Mouse (Mus musculus): ENCODE results near the gene Cass4. TPM values are rescaled to one million over a fixed set of nuclear protein-coding genes. Genes with fewer than 3 reads are reported as not detected.

Cass4 gene
- total and polyA plus RNA-seq, 3 experiments, result 0.35 to 5.5 TPM; not detected in 1

- peak; percentile 69; the same call in 1 of the 2 replicates for TF ChIP-seq KAT2A (conservative IDR thresholded peaks at IDR 0.05; ENCODE audit: low read depth, low read length)
- no peak for TF ChIP-seq JUND (IDR thresholded peaks at IDR 0.05; ENCODE audit: low read depth, low read length)
- TF ChIP-seq RAD21 (IDR thresholded peaks at IDR 0.05; ENCODE audit: low read depth, low read length), result no peak; the same call in 1 of the 2 replicates
- TF ChIP-seq MYC (IDR thresholded peaks at IDR 0.05; ENCODE audit: low read depth, low read length), result peak; percentile 33; the same call in 1 of the 2 replicates
Observed at GRCm38 (mm10) chr2:172439843-172440639, 46.4 kb downstream of the Cass4 start, which contains the start of gene Rtf2 (continued).

- peak overlapping the region; percentile 66 to 96 for H3K4me3 ChIP-seq (ENCODE audit: control insufficient read depth in 1 of 2, insufficient read depth in 1 of 2, low read depth in 2 of 2, low read length in 2 of 2)
Observed at GRCm38 (mm10) chr2:172440640-172441005, 47.0 kb downstream of the Cass4 start.

DNA sequence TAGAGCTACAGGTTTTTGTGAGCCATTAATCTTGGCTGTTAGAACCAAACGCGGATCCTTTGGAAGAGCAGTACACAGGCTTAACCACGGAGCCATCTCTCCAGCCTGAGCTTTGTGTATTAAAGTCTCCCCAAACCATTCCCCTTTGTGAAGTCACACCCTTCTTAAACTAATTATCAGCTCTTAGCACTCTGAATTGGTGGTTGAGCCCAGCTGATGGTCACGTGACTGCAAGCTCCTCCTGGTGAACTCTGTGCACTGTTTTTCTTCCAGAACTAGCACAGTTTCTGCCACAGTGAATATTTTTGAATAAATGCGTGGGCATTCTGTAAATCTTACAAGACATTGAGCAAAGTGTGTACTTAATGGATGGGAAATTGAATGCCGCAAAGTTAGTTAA is 47.6 kb downstream of the Cass4 start:
- peak overlapping the region; percentile 66 to 96 for H3K4me3 ChIP-seq (ENCODE audit: control insufficient read depth in 1 of 2, insufficient read depth in 1 of 2, low read depth in 2 of 2, low read length in 2 of 2)
- peaks cover 18% of the 10 kb centered on the region for H3K79me2 ChIP-seq (ENCODE audit: control insufficient read depth, insufficient read depth, low read length, poor library complexity)
- peaks cover 0 to 5% of the 10 kb centered on the region in 2 experiments; a peak in 2 of 4 replicates for H3K36me3 ChIP-seq (ENCODE audit: control insufficient read depth in 1 of 2, insufficient read depth in 2 of 2, low read length in 2 of 2)
- H3K4me1 ChIP-seq (ENCODE audit: control insufficient read depth in 1 of 2, insufficient read depth in 2 of 2, low read length in 2 of 2), result peaks cover 3 to 7% of the 10 kb centered on the region in 2 experiments; a peak in 3 of 4 replicates
- H3K27ac ChIP-seq (ENCODE audit: control insufficient read depth, low read depth, low read length), result no peak overlapping the region
- DNase-seq (ENCODE audit: low read depth, low spot score), result peak; percentile 75
- H3K9me3 ChIP-seq (replicated peaks; ENCODE audit: insufficient read depth, low read length), result no peaks in the 10 kb centered on the region
- peak overlapping the region; percentile 91 for H3K9ac ChIP-seq (ENCODE audit: control insufficient read depth, low read depth, low read length, poor library complexity, severe bottlenecking)
- H3K27me3 ChIP-seq (ENCODE audit: control insufficient read depth in 1 of 2, insufficient read depth in 2 of 2, low read length in 2 of 2), result no peaks in the 10 kb centered on the region
- peak; percentile 27 for TF ChIP-seq MXI1 (IDR thresholded peaks at IDR 0.05; ENCODE audit: low read depth, low read length)
- no peak for TF ChIP-seq RCOR1 (IDR thresholded peaks at IDR 0.05; ENCODE audit: low read depth, low read length)
- TF ChIP-seq ZNF384 (IDR thresholded peaks at IDR 0.05; ENCODE audit: low read depth, low read length), result no peak
- TF ChIP-seq MYC (IDR thresholded peaks at IDR 0.05; ENCODE audit: low read depth, low read length), result no peak
- TF ChIP-seq POLR2AphosphoS5 (IDR thresholded peaks at IDR 0.05; ENCODE audit: borderline replicate concordance, low read depth, low read length), result no peak
- no peak for TF ChIP-seq HCFC1 (IDR thresholded peaks at IDR 0.05; ENCODE audit: low read depth, low read length)
- TF ChIP-seq NRF1 (IDR thresholded peaks at IDR 0.05; ENCODE audit: insufficient read depth, low read depth, low read length, poor library complexity, severe bottlenecking), result no peak
- peak; percentile 64; the same call in 1 of the 2 replicates for TF ChIP-seq SIN3A (IDR thresholded peaks at IDR 0.05; ENCODE audit: low read length)
- TF ChIP-seq NELFE (IDR thresholded peaks at IDR 0.05; ENCODE audit: low read depth, low read length), result no peak
- TF ChIP-seq ETS1 (IDR thresholded peaks at IDR 0.05; ENCODE audit: low read depth, low read length), result peak; percentile 71
- no peak for TF ChIP-seq CHD1 (IDR thresholded peaks at IDR 0.05; ENCODE audit: low read depth, low read length)
- peak; percentile 96 for TF ChIP-seq USF1 (IDR thresholded peaks at IDR 0.05; ENCODE audit: low read depth, low read length)
- no peak for TF ChIP-seq UBTF (IDR thresholded peaks at IDR 0.05; ENCODE audit: borderline replicate concordance, insufficient read depth, low read depth, low read length)
- no peak for TF ChIP-seq RAD21 (IDR thresholded peaks at IDR 0.05; ENCODE audit: low read depth, low read length)
- TF ChIP-seq CTCF (IDR thresholded peaks at IDR 0.05 in 2 of 3, conservative IDR thresholded peaks at IDR 0.05 in 1 of 3; ENCODE audit: control insufficient read depth in 1 of 3, insufficient read depth in 1 of 3, low read depth in 2 of 3, low read length in 3 of 3, poor library complexity in 1 of 3, severe bottlenecking in 1 of 3), result no peak
- TF ChIP-seq TCF12 (IDR thresholded peaks at IDR 0.05; ENCODE audit: low read depth, low read length), result no peak
- 0 out of 2 replicates have a peak, but pooled peaks have one; percentile 5 for TF ChIP-seq GATA1 (IDR thresholded peaks at IDR 0.05; ENCODE audit: low read depth, low read length)
- TF ChIP-seq MAFK (IDR thresholded peaks at IDR 0.05; ENCODE audit: borderline replicate concordance, low read depth, low read length), result no peak
- no peak for TF ChIP-seq TBP (IDR thresholded peaks at IDR 0.05; ENCODE audit: low read depth, low read length)
- no peak for TF ChIP-seq ELF1 (IDR thresholded peaks at IDR 0.05; ENCODE audit: low read depth, low read length)
- TF ChIP-seq KAT2A (conservative IDR thresholded peaks at IDR 0.05; ENCODE audit: low read depth, low read length), result no peak
- TF ChIP-seq JUND (IDR thresholded peaks at IDR 0.05; ENCODE audit: low read depth, low read length), result no peak
- no peak for TF ChIP-seq POLR2AphosphoS2 (IDR thresholded peaks at IDR 0.05; ENCODE audit: low read length)
- peak; percentile 45; the same call in 1 of the 2 replicates for TF ChIP-seq BHLHE40 (IDR thresholded peaks at IDR 0.05; ENCODE audit: borderline replicate concordance, low read depth, low read length)
- TF ChIP-seq ZKSCAN1 (IDR thresholded peaks at IDR 0.05; ENCODE audit: low read depth, low read length), result no peak

More at GRCm38 (mm10) chr2:172440640-172441005, 47.0 kb downstream of the Cass4 start:
- Histone ChIP-seq H3K4me1 (ENCODE audit: control insufficient read depth in 1 of 2, insufficient read depth in 2 of 2, low read length in 2 of 2) (peaks cover 3 to 7% of the 10 kb centered on the region in 2 experiments; a peak in 3 of 4 replicates), H3K27me3 (ENCODE audit: control insufficient read depth in 1 of 2, insufficient read depth in 2 of 2, low read length in 2 of 2) (no peaks in the 10 kb centered on the region), H3K9ac (ENCODE audit: control insufficient read depth, low read depth, low read length, poor library complexity, severe bottlenecking) (peak overlapping the region; percentile 91), H3K79me2 (ENCODE audit: control insufficient read depth, insufficient read depth, low read length, poor library complexity) (peaks cover 18% of the 10 kb centered on the region), H3K9me3 (replicated peaks; ENCODE audit: insufficient read depth, low read length) (no peaks in the 10 kb centered on the region), H3K27ac (ENCODE audit: control insufficient read depth, low read depth, low read length) (peak overlapping the region; percentile 44), H3K36me3 (ENCODE audit: control insufficient read depth in 1 of 2, insufficient read depth in 2 of 2, low read length in 2 of 2) (peaks cover 0 to 5% of the 10 kb centered on the region in 2 experiments; a peak in 2 of 4 replicates)
- no peak for DNase-seq (ENCODE audit: low read depth, low spot score)
- TF ChIP-seq JUND (IDR thresholded peaks at IDR 0.05; ENCODE audit: low read depth, low read length) (no peak), USF2 (IDR thresholded peaks at IDR 0.05; ENCODE audit: borderline replicate concordance in 1 of 2, insufficient read depth in 1 of 2, low read depth in 1 of 2, low read length in 2 of 2) (no peak), POLR2AphosphoS2 (IDR thresholded peaks at IDR 0.05; ENCODE audit: low read length) (no peak), EP300 (IDR thresholded peaks at IDR 0.05; ENCODE audit: low read depth in 1 of 2, low read length in 2 of 2) (no peak), ZNF384 (IDR thresholded peaks at IDR 0.05; ENCODE audit: low read depth, low read length) (no peak)

Measured in MEL (cell line).